Mouse (Mus musculus): ENCODE measurements at regions not wholly inside any gene's neighbourhood (a gene's known extent, or its start where the extent isn't known, plus 50 kb on each side); places are given as distances from the start of the nearest gene placed in this dataset.

GRCm38 (mm10) chr7:68567452-68568126, 181.5 kb downstream of the Arrdc4 start:
- TF ChIP-seq CTCF (conservative IDR thresholded peaks at IDR 0.05; ENCODE audit: insufficient read depth, insufficient read length, low read depth, low read length), result no peak
- TF ChIP-seq POLR2A (IDR thresholded peaks at IDR 0.05; ENCODE audit: low read depth, low read length), result no peak
